Comparison of ENCODE assay signal across 20 mouse cellular contexts in genomic region chr10:87914932-87915331, GRCm38 (mm10). TPM values are rescaled to one million over a fixed set of nuclear protein-coding genes. Genes with fewer than 3 reads are reported as not detected.
A peak's percentile ranks its signal among the peaks of the same experiment; 100 is the strongest.
DNase-seq lines count a peak whose midpoint lies in the region; ATAC-seq and TF ChIP-seq lines count a peak whose summit lies in the region.
"Had no signal": no experiment of that assay in that cellular context is flagged by ENCODE, and none has a peak within 500 bp of the region (broad histone marks: within the 10 kb centered on the region; RNA-seq: fewer than 3 reads in every experiment).

No protein-coding gene starts in this region.

- no peak for TF ChIP-seq CTCF in MEL (IDR thresholded peaks at IDR 0.05 in 2 of 3, conservative IDR thresholded peaks at IDR 0.05 in 1 of 3; ENCODE audit: control insufficient read depth in 1 of 3, insufficient read depth in 1 of 3, low read depth in 2 of 3, low read length in 3 of 3, poor library complexity in 1 of 3, severe bottlenecking in 1 of 3)
- TF ChIP-seq CTCF in intestine, postnatal 0 days (IDR thresholded peaks at IDR 0.05; ENCODE audit: low read depth): no peak

- TF ChIP-seq RAD21 in MEL (IDR thresholded peaks at IDR 0.05; ENCODE audit: low read depth, low read length): no peak

- no peak overlapping the region for H3K9ac ChIP-seq in MEL (ENCODE audit: control insufficient read depth, low read depth, low read length, poor library complexity, severe bottlenecking)
- no peak overlapping the region for H3K9ac ChIP-seq in intestine, postnatal 0 days (ENCODE audit: low read depth, low read length)
- H3K9ac ChIP-seq in stomach, embryonic 14.5 days (replicated peaks; ENCODE audit: low read depth, low read length): no peak overlapping the region
- H3K9ac ChIP-seq: forebrain, embryonic 15.5 days; heart, embryonic 12.5 days had no signal

- H3K4me1 ChIP-seq in MEL (ENCODE audit: control insufficient read depth in 1 of 2, insufficient read depth in 2 of 2, low read length in 2 of 2): no peaks in the 10 kb centered on the region
- no peaks in the 10 kb centered on the region for H3K4me1 ChIP-seq in intestine, postnatal 0 days (replicated peaks; ENCODE audit: control insufficient read depth, insufficient read depth, low read length)
- no peaks in the 10 kb centered on the region for H3K4me1 ChIP-seq in stomach, embryonic 14.5 days (ENCODE audit: control insufficient read depth, insufficient read depth, low read length)
- H3K4me1 ChIP-seq: forebrain, embryonic 10.5 days; forebrain, embryonic 15.5 days; heart, embryonic 12.5 days had no signal

- H3K4me3 ChIP-seq in MEL (ENCODE audit: control insufficient read depth in 1 of 2, insufficient read depth in 1 of 2, low read depth in 2 of 2, low read length in 2 of 2): no peak overlapping the region
- H3K4me3 ChIP-seq in intestine, postnatal 0 days (ENCODE audit: low read depth, low read length): 0 out of 2 replicates have a peak overlapping the region, but pooled peaks have one; percentile 4
- H3K4me3 ChIP-seq in stomach, embryonic 14.5 days (ENCODE audit: low read depth, low read length): no peak overlapping the region
- H3K4me3 ChIP-seq: embryonic facial prominence, embryonic 10.5 days; forebrain, embryonic 10.5 days; forebrain, embryonic 15.5 days; heart, embryonic 12.5 days had no signal

- WGBS in intestine, postnatal 0 days: 43% methylated on average over 10 of the region's 10 CpGs
- WGBS in stomach, embryonic 14.5 days: 59% methylated on average over 10 of the region's 10 CpGs

- no peak overlapping the region for H3K27ac ChIP-seq in MEL (ENCODE audit: control insufficient read depth, low read depth, low read length)
- H3K27ac ChIP-seq in intestine, postnatal 0 days (ENCODE audit: low read depth, low read length): no peak overlapping the region
- no peak overlapping the region for H3K27ac ChIP-seq in stomach, embryonic 14.5 days (ENCODE audit: low read length)
- H3K27ac ChIP-seq: embryonic facial prominence, embryonic 10.5 days; forebrain, embryonic 10.5 days; forebrain, embryonic 15.5 days had no signal

- H3K9me3 ChIP-seq in MEL (replicated peaks; ENCODE audit: insufficient read depth, low read length): no peaks in the 10 kb centered on the region
- H3K9me3 ChIP-seq in intestine, postnatal 0 days (ENCODE audit: control insufficient read depth): no peaks in the 10 kb centered on the region
- no peaks in the 10 kb centered on the region for H3K9me3 ChIP-seq in stomach, embryonic 14.5 days (ENCODE audit: control insufficient read depth, low read depth, low read length)
- H3K9me3 ChIP-seq: embryonic facial prominence, embryonic 10.5 days; forebrain, embryonic 10.5 days; forebrain, embryonic 15.5 days; heart, embryonic 12.5 days had no signal

- no peaks in the 10 kb centered on the region for H3K27me3 ChIP-seq in MEL (ENCODE audit: control insufficient read depth in 1 of 2, insufficient read depth in 2 of 2, low read length in 2 of 2)
- no peaks in the 10 kb centered on the region for H3K27me3 ChIP-seq in intestine, postnatal 0 days (replicated peaks; ENCODE audit: control insufficient read depth, insufficient read depth, low read length)
- no peaks in the 10 kb centered on the region for H3K27me3 ChIP-seq in stomach, embryonic 14.5 days (ENCODE audit: control insufficient read depth, insufficient read depth, low read length)
- H3K27me3 ChIP-seq: forebrain, embryonic 15.5 days; heart, embryonic 12.5 days; Patski had no signal

- H3K79me2 ChIP-seq in MEL (ENCODE audit: control insufficient read depth, insufficient read depth, low read length, poor library complexity): no peaks in the 10 kb centered on the region

- no peak for TF ChIP-seq EP300 in MEL (IDR thresholded peaks at IDR 0.05; ENCODE audit: low read depth in 1 of 2, low read length in 2 of 2)

- TF ChIP-seq POLR2A in MEL (IDR thresholded peaks at IDR 0.05; ENCODE audit: control insufficient read depth in 1 of 2, insufficient read depth in 1 of 2, low read depth in 1 of 2, low read length in 2 of 2, poor library complexity in 1 of 2): no peak

- DNase-seq in MEL (ENCODE audit: low read depth, low spot score): peak; percentile 3
- no peak for DNase-seq in thymus, postnatal 4 days
- no peak for DNase-seq in frontal cortex, postnatal 36 days (ENCODE audit: low spot score in 2 of 2)
- DNase-seq in urinary bladder, postnatal 10 days (ENCODE audit: low spot score): no peak
- DNase-seq: adrenal gland, postnatal 14 days; cerebellum, adult 11-12 months; cerebellum, adult 9-11 months; cerebellum, postnatal 36 days; gastrocnemius, postnatal 14 days had no signal

- H3K36me3 ChIP-seq in MEL (ENCODE audit: control insufficient read depth in 1 of 2, insufficient read depth in 2 of 2, low read length in 2 of 2): no peaks in the 10 kb centered on the region
- no peaks in the 10 kb centered on the region for H3K36me3 ChIP-seq in intestine, postnatal 0 days (ENCODE audit: control insufficient read depth, insufficient read depth)
- H3K36me3 ChIP-seq in stomach, embryonic 14.5 days (ENCODE audit: control insufficient read depth, insufficient read depth, low read length): peaks cover 8% of the 10 kb centered on the region; the same call in 1 of the 2 replicates
- H3K36me3 ChIP-seq: forebrain, embryonic 10.5 days; forebrain, embryonic 15.5 days had no signal

- ATAC-seq in hematopoietic stem cell, adult 5-6 weeks (replicated peaks in 1 of 2; ENCODE audit: insufficient read depth in 1 of 2, low FRiP score in 2 of 2, low TSS enrichment in 1 of 2, low read depth in 1 of 2, poor library complexity in 2 of 2, severe bottlenecking in 2 of 2): peak; percentile 64 to 78
- ATAC-seq in intestine, postnatal 0 days: no peak
- no peak for ATAC-seq in stomach, embryonic 14.5 days (ENCODE audit: insufficient number of reproducible peaks, insufficient read depth, low FRiP score, low read depth)
- ATAC-seq in erythroid progenitor cell, adult 5-6 weeks (replicated peaks; ENCODE audit: low FRiP score, poor library complexity, severe bottlenecking): no peak
- ATAC-seq: activated CD4-positive, CD25-positive, alpha-beta regulatory T cell, adult 4 months; forebrain, embryonic 15.5 days; hindbrain, embryonic 16.5 days; Patski had no signal

- H3K4me2 ChIP-seq in intestine, postnatal 0 days (replicated peaks; ENCODE audit: low read depth): peak overlapping the region; percentile 45
- 0 out of 2 replicates have a peak overlapping the region, but pooled peaks have one; percentile 5 for H3K4me2 ChIP-seq in stomach, embryonic 14.5 days (replicated peaks; ENCODE audit: low read depth, low read length)
- H3K4me2 ChIP-seq: forebrain, embryonic 15.5 days; heart, embryonic 12.5 days had no signal

TF ChIP-seq in MEL, 35 proteins besides CTCF, POLR2A, EP300 and RAD21:
- no peak for TF ChIP-seq RCOR1 (IDR thresholded peaks at IDR 0.05; ENCODE audit: low read depth, low read length)
TF ChIP-seq in MEL: peak in this region for 0.

RNA-seq across cellular contexts. Expression of gene Igf1, which starts 56.9 kb away (rescaled TPM):
- not detected in 2 replicates for total RNA-seq in MEL (2012; rRNA removed)
- not detected for polyA plus RNA-seq in MEL (2012; ENCODE audit: insufficient read depth in 1 of 2, insufficient read length in 2 of 2, low read depth in 1 of 2, low replicate concordance in 2 of 2, missing spikeins in 1 of 2)
- 0.94 and 2.9 TPM in 2 replicates for total RNA-seq in hematopoietic stem cell, adult 5-6 weeks (2017)
- 13.3 and 13.5 TPM in 2 replicates for polyA plus RNA-seq in intestine, postnatal 0 days (2015; fragmentation: Nextera tagmentation; extraction: Ambion mirVana)
- polyA plus RNA-seq in stomach, embryonic 14.5 days (2014; fragmentation: Nextera tagmentation; extraction: Ambion mirVana): 167 and 172 TPM in 2 replicates
- 23.8 and 52.0 TPM in 2 replicates for total RNA-seq in erythroid progenitor cell, adult 5-6 weeks (2015; ENCODE audit: low replicate concordance)
- total RNA-seq in erythroid progenitor cell, adult 5-6 weeks (2017; ENCODE audit: low replicate concordance): 6.7 and 32.6 TPM in 2 replicates

Comparison
In these comparisons a context has a peak if more than half of its experiments do, and no peak if none do; other contexts are left out.
1. ATAC-seq: peak in hematopoietic stem cell, adult 5-6 weeks (2 of 2); none in intestine, postnatal 0 days (single experiment), stomach, embryonic 14.5 days (single experiment) and erythroid progenitor cell, adult 5-6 weeks (single experiment).